ENCODE assay signal across 19 mouse cellular contexts in the genomic region with DNA sequence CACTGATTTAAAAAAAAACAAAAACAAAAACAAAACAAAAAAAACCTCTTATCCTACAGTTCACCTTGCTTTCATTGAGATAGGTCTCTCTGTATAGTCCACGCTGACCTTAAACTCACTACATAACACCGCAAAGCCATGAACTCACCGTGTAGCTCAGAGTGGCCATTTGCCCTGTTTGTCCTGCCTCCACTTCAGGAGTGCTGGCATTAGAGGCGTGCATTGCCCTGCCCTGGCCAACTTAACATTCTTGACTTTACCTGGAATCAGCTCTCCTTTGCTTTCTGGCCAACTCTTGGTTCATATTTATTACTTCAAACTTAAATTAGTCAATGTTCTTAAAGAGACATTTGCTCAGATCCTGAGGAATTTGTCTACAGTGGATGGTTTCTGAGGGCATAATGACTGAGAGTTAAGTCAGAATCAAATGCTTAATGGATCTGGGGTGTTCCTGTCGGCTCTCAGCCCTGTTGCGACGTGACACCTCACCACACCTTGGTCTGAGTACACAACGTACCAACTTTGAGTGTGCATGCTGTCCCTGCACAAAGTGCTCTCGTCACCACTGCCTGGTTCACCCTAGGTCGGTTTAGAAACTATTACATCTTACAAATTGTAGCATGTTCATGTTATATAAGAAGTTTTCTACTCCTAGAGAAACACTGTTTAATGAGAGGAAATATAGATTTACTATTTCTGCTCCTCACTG. TPM values are rescaled to one million over a fixed set of nuclear protein-coding genes. Genes with fewer than 3 reads are reported as not detected.
"Had no signal": no experiment of that assay in that cellular context is flagged by ENCODE, and none has a peak within 500 bp of the region (broad histone marks: within the 10 kb centered on the region; RNA-seq: fewer than 3 reads in every experiment).

No protein-coding gene starts in this region.

- H3K27ac ChIP-seq: layer of hippocampus, adult 2 months; limb, embryonic 13.5 days; liver, embryonic 15.5 days; macrophage; midbrain, embryonic 15.5 days; neural tube, embryonic 12.5 days had no signal

- H3K36me3 ChIP-seq: limb, embryonic 13.5 days; liver, embryonic 15.5 days; midbrain, embryonic 15.5 days; neural tube, embryonic 12.5 days had no signal

- H3K4me1 ChIP-seq: limb, embryonic 13.5 days; liver, embryonic 15.5 days; megakaryocyte, embryonic 14.5 days; midbrain, embryonic 15.5 days; neural tube, embryonic 12.5 days had no signal

- ATAC-seq: inflammation-experienced regulatory T-cells, adult 6 months; intestine, postnatal 0 days; midbrain, embryonic 15.5 days had no signal

- H3K4me2 ChIP-seq: limb, embryonic 13.5 days; liver, embryonic 15.5 days; midbrain, embryonic 11.5 days; midbrain, embryonic 15.5 days; neural tube, embryonic 12.5 days had no signal

- DNase-seq: kidney, adult 9 months; kidney, postnatal 10 days; kidney, postnatal 4 days; left cerebral cortex, postnatal 4 days; right cerebral cortex, postnatal 4 days; spleen, adult 18-20 months; thymus, adult 2 months; thymus, postnatal 25 days had no signal

- H3K9me3 ChIP-seq: liver, embryonic 15.5 days; midbrain, embryonic 15.5 days; neural tube, embryonic 12.5 days had no signal

- H3K4me3 ChIP-seq: layer of hippocampus, adult 2 months; limb, embryonic 13.5 days; liver, embryonic 15.5 days; megakaryocyte, embryonic 14.5 days; midbrain, embryonic 15.5 days; neural tube, embryonic 12.5 days had no signal

- H3K9ac ChIP-seq: limb, embryonic 13.5 days; liver, embryonic 15.5 days; midbrain, embryonic 15.5 days; neural tube, embryonic 12.5 days had no signal

- H3K27me3 ChIP-seq: limb, embryonic 13.5 days; liver, embryonic 15.5 days; megakaryocyte, embryonic 14.5 days; midbrain, embryonic 15.5 days; neural tube, embryonic 12.5 days had no signal

RNA-seq across cellular contexts. Expression of gene Tead1, which starts 44.5 kb away (rescaled TPM):
- total RNA-seq: monocyte, adult 5-6 weeks had no signal
- polyA plus RNA-seq: macrophage had no signal
